ENCODE assay signal across 8 mouse cellular contexts in genomic region chr7:37361802-37362441, GRCm38 (mm10).
A peak's percentile ranks its signal among the peaks of the same experiment; 100 is the strongest.
DNase-seq lines count a peak whose midpoint lies in the region; ATAC-seq and TF ChIP-seq lines count a peak whose summit lies in the region.

No protein-coding gene starts in this region.

- H3K9ac ChIP-seq in lung, embryonic 15.5 days = peak overlapping the region; percentile 28

- no peak for TF ChIP-seq CTCF in small intestine, adult 2 months (IDR thresholded peaks at IDR 0.05; ENCODE audit: extremely low read depth, insufficient read length, insufficient replicate concordance, low read depth, low read length)

- H3K4me1 ChIP-seq in lung, embryonic 15.5 days = peaks cover 35% of the 10 kb centered on the region
- no peaks in the 10 kb centered on the region for H3K4me1 ChIP-seq in small intestine, adult 2 months (ENCODE audit: control insufficient read depth, insufficient read depth, insufficient read length, low read length)

- 1% methylated on average over 16 of the region's 16 CpGs for WGBS in lung, embryonic 15.5 days
- WGBS in small intestine, adult 2 months = 3% methylated on average over 16 of the region's 16 CpGs

- no peaks in the 10 kb centered on the region for H3K27me3 ChIP-seq in lung, embryonic 15.5 days
- H3K27me3 ChIP-seq in small intestine, adult 2 months (ENCODE audit: control insufficient read depth, insufficient read depth, low read length) = no peaks in the 10 kb centered on the region

- H3K4me2 ChIP-seq in lung, embryonic 15.5 days = peak overlapping the region; percentile 69

- TF ChIP-seq POLR2A in small intestine, adult 2 months (IDR thresholded peaks at IDR 0.05; ENCODE audit: low read depth, low read length) = no peak; the same call in 1 of the 2 replicates

- no peaks in the 10 kb centered on the region for H3K36me3 ChIP-seq in lung, embryonic 15.5 days
- no peaks in the 10 kb centered on the region for H3K36me3 ChIP-seq in small intestine, adult 2 months (ENCODE audit: control insufficient read depth, insufficient read depth, low read length)

- peak; percentile 28 for DNase-seq in urinary bladder, postnatal 14 days (ENCODE audit: low spot score)
- no peak for DNase-seq in urinary bladder, postnatal 25 days (ENCODE audit: low spot score)
- DNase-seq in kidney, adult 11 months = peak; percentile 21
- DNase-seq in spleen, adult 18-20 months = no peak

- H3K9me3 ChIP-seq in lung, embryonic 15.5 days = no peaks in the 10 kb centered on the region

- ATAC-seq in granulocyte monocyte progenitor cell, adult 5-6 weeks (replicated peaks; ENCODE audit: poor library complexity, severe bottlenecking) = peak; percentile 36
- peak; percentile 23; the same call in 1 of the 2 replicates for ATAC-seq in lung, embryonic 15.5 days (ENCODE audit: borderline replicate concordance, extremely low read depth, low FRiP score, low TSS enrichment)
- ATAC-seq in inflammation-experienced regulatory T-cells, adult 6 months = no peak

- peak overlapping the region; percentile 35 for H3K4me3 ChIP-seq in lung, embryonic 15.5 days
- H3K4me3 ChIP-seq in small intestine, adult 2 months (ENCODE audit: low read depth, low read length) = peak overlapping the region; percentile 45

- peak overlapping the region; percentile 82 for H3K27ac ChIP-seq in lung, embryonic 15.5 days
- H3K27ac ChIP-seq in small intestine, adult 2 months (ENCODE audit: insufficient read depth, low read depth, low read length) = peak overlapping the region; percentile 46

Comparison
In these comparisons a context has a peak if more than half of its experiments do, and no peak if none do; other contexts are left out.
1. DNase-seq: peak in urinary bladder, postnatal 14 days (single experiment) and kidney, adult 11 months (single experiment); none in urinary bladder, postnatal 25 days (single experiment) and spleen, adult 18-20 months (0 of 2).